Mouse (Mus musculus) ovary, adult 10 weeks (tissue): Measurements from ENCODE around the gene Ilk. TPM values are rescaled to one million over a fixed set of nuclear protein-coding genes. Genes with fewer than 3 reads are reported as not detected.

Experiments
- polyA plus RNA-seq: library from polyadenylated mRNA; stranded (reverse); fragments of 350-450 nt; fragmentation: Illumina TruSeq; extraction: RNeasy Lipid Tissue Mini Kit (QIAGEN cat#74804); gene quantifications from one replicate; pipeline ENCODE4 v1.2.3, GENCODE M21; 2014

Gene Ilk
- polyA plus RNA-seq, result 52.2 TPM

DNA sequence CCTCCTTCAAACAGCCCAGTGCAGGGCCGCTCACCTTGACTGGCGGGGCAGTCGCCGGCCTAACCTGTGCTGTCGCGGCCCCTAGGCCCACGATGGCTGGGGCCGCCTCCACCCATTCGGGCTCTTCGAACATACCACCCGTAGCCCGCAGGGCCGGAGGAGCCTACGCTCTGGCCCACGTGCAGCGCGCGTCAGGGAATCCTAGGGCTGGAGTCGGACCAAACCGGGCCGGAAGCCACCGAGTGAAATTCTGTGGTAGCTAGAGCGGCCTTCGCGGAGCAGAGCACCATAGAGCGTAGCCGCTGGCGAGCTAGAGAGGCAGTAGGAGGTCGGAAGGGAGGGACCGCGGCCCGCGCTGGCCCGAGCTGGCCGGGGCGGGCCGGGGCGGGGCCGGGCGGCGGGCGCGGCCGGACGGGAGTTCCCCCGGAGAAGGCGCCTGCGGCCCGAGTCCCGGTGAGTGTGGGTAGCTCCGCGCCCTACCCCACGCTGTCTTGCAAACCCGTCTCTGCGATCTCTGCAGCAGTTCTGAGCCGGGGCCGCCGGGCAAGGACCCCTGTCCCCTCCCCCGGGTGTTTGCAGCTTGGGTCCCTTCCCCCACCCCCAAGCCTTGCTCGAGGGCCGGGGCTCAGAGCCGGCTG lies at the start of gene Ilk:
Gene Ilk, plus strand, starts transcription at position 329 of the 638 bp plus-strand sequence.

DNA sequence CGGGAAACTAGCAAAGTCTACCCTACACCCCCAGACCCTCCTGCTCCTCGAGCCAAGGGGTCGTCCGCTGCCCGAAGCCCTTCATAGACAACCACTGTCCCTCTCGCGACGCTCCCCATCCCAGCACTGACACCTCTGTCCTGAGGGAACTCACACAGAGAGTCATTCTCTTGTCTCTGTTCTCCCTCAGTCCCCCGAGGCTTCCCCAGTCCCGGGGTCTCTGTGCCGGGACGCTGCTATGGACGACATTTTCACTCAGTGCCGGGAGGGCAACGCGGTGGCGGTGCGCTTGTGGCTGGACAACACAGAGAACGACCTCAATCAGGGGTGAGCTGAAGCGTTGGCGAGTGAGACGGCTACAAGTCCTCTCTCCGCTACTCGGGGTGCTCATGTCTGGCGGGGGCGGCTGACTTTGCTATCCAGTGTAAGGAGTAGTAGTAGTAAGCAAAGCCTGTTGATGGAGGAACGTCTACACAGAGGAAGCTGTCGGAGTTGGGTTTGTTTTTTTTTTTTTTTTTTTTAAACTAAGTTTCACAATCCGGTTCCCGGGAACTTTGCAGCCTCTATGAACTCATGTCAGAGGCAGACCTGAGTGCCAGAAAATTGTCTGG lies 624 bp downstream of the Ilk start, which contains the start of gene Rrp8:
Gene Rrp8, minus strand, starts transcription at position 475 of the 611 bp plus-strand sequence.

DNA sequence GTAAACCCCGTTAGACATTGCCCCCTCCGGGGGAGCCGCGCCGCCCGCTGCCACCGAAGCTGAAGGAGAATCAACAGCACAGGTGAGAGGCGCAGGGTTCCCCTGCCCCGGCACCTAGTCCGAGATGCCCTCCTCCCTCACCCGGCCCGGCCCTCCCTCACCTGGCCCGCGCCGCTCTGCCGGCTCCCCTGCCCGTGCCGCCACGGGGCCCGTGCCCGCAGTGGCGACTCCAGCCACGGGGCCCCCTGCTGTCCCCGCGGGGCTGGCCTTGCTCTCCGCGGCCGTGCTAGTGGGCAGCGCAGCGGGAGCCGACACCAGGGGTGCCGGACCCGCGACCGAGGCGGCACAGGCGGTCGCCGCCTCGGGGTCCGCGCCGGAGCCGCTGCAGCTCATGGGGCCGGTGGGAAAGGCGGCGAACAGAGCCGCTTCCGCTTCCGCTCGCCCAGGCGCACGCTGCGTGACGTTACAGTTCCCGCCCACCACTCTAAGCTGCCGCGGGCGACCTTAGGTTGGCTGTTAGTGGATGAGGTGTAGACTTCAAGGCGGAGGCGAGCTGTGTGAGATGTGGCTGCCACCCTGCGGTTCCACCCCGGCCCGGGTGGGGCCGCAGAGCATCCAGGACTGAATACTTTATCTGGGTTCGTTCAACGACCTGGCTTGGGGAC lies 7.7 kb downstream of the Ilk start, which contains the start of gene Taf10:
Gene Taf10, minus strand, starts transcription at position 436 of the 665 bp plus-strand sequence.

DNA sequence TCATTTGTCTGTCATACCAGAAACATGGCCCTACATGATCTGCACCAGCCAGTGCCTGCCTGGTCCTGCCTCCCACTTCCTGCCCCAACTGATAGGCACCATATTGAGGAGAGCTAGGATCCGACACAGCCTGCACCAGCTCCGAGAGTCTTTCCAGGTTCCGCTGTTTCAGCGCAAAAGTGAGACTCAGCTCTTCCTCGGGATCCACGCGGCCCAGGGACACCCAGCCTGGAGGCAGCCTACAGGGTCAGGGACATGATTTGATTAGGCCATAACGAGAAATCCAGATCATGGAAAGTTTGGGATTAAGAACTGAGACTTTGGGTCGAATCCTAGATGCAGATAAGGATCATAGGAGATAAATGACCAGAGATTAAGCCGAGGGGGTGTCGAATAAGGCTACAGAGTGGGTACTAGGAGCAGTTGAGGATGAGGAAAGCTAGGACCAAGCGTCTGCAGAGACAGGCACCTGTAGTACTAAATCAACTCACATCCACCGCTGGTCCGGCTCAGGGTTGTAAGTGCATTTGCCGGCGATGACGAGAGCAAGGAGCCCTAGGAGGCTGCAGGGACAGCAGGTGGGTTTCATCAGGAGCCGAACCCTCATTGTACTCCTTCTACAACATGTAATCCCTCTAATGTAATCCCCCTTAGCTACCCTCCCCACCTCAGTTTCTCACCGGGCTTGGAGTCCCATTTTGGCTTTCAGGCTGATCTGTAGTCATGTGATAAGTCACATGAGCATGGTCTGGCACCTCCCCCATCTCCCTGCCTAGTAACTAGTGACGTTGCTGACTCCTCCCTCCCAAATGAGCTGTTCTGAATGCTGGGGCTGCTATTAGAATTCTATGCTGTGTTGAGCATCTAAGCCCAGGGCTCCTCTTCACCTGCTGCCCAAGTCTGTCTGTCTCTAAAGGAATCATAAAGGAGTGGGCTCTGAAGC lies 15.4 kb downstream of the Ilk start, which contains the start of gene Tpp1:
Gene Tpp1, minus strand, starts transcription at position 745 of the 943 bp plus-strand sequence.

DNA sequence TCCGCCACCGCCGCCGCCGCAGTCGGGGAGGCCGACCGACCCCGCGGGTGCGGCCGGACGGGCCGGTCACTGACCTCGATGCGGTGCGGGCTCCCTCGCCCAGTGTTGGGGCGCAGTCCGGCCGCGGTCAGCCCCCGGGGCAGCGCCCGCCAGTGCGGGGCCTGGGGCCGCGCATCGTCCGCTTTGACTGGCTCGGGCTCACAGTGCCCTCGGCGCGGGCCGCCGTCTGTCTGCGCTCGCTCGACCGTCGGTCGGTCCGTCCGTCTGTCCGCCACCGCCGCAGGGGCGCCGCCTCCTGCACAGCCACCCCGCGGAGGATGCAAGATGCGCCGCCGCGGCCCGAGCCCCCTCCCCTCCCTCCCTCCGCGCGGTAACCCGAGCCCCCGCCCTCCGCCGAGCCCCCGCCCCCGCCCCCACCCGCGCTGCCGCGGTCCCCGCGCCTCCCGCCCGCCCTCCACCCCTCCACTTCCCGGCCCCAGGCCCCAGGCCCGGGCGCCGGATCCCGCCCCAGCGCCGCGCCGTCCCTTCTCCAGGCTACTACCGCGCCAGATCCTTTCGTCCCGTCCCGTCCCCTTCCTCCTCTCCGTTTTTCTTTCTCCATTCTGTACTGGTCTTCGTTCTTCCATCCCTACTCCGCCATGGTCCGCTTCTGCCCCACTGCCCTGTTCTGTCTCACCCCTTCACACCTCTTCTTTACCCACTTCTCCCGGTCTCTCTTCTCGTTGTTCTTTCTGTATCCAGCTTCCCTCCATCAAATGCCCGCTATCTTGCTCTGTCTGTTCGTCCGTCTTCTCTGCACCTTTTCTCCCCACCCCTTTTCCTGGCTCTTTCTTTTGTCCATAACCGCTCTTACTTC lies 51.1 kb downstream of the Ilk start, which contains the start of gene Dchs1:
Gene Dchs1, minus strand, starts transcription at position 370 of the 856 bp plus-strand sequence.

Other genes with a start within 250 kb of the Ilk start
- gene Smpd1, start 182.2 kb upstream of the Ilk start, polyA plus RNA-seq, result 2.7 TPM
- 1.1 TPM for gene Apbb1, start 154.9 kb upstream of the Ilk start, polyA plus RNA-seq
- gene Hpx, start 136.5 kb upstream of the Ilk start, polyA plus RNA-seq, result not detected
- 2.9 TPM for gene Trim3, start 103.0 kb upstream of the Ilk start, polyA plus RNA-seq
- 30.5 TPM for gene Timm10b, start 96.5 kb upstream of the Ilk start, polyA plus RNA-seq
- gene Arfip2, start 96.2 kb upstream of the Ilk start, polyA plus RNA-seq, result 9.0 TPM
- 2.3 TPM for gene Gm45799, start 96.0 kb upstream of the Ilk start, polyA plus RNA-seq
- 1.9 TPM for gene Dnhd1, start 85.8 kb upstream of the Ilk start, polyA plus RNA-seq
- 45.1 TPM for gene Rrp8, start 793 bp downstream of the Ilk start, polyA plus RNA-seq
- 7.6 TPM for gene Taf10, start 7.8 kb downstream of the Ilk start, polyA plus RNA-seq
- 140 TPM for gene Tpp1, start 15.6 kb downstream of the Ilk start, polyA plus RNA-seq
- gene Dchs1, start 51.1 kb downstream of the Ilk start, polyA plus RNA-seq, result 0.26 TPM
- gene Mrpl17, start 74.5 kb downstream of the Ilk start, polyA plus RNA-seq, result 10.7 TPM
- 13.2 TPM for gene Gm4070, start 217.4 kb downstream of the Ilk start, polyA plus RNA-seq